ENCODE assay signal across 11 mouse cellular contexts in the genomic region with DNA sequence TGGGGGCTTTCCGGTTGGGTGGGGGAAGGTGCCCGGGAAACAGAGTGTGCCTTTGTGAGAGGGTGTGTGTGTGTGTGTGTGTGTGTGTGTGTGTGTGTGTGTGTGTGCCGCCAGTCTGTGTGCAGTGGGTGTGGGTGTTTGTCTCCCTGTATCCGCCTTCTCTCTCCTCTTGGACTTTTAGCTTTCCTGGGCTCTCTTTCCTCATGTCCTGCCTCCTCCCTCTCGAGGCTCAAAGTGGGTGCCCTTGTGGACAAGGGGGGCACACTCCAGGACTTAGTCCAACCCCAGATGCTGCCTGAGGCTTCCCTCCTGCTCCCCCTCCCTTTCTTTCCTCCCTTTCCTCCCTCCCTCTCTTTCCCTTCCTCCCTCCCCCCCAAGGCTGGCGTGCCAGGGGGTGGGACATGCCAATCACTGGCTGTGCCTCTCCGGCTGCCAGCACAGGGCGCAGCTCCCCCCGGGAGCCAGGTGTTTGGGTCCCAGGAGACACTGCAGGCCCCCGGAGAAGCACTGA. TPM values are rescaled to one million over a fixed set of nuclear protein-coding genes. Genes with fewer than 3 reads are reported as not detected.
DNase-seq lines count a peak whose midpoint lies in the region; ATAC-seq lines count a peak whose summit lies in the region.
"Had no signal": no experiment of that assay in that cellular context is flagged by ENCODE, and none has a peak within 500 bp of the region (broad histone marks: within the 10 kb centered on the region; RNA-seq: fewer than 3 reads in every experiment).

No protein-coding gene starts in this region.

- H3K9ac ChIP-seq in neural tube, embryonic 13.5 days = peak overlapping the region; percentile 32; the same call in 1 of the 2 replicates
- H3K9ac ChIP-seq in hindbrain, embryonic 12.5 days = no peak overlapping the region
- H3K9ac ChIP-seq in stomach, embryonic 16.5 days (ENCODE audit: low read length) = peak overlapping the region; percentile 49

- H3K27me3 ChIP-seq in neural tube, embryonic 13.5 days = peaks cover 14% of the 10 kb centered on the region
- H3K27me3 ChIP-seq in hindbrain, embryonic 12.5 days = peaks cover 17% of the 10 kb centered on the region
- H3K27me3 ChIP-seq in stomach, embryonic 16.5 days (ENCODE audit: control insufficient read depth, insufficient read depth, low read length) = no peaks in the 10 kb centered on the region

- no peak overlapping the region for H3K4me2 ChIP-seq in neural tube, embryonic 13.5 days
- H3K4me2 ChIP-seq in hindbrain, embryonic 12.5 days (replicated peaks) = 0 out of 2 replicates have a peak overlapping the region, but pooled peaks have one; percentile 17
- H3K4me2 ChIP-seq in stomach, embryonic 16.5 days (ENCODE audit: low read depth, low read length) = peak overlapping the region; percentile 46
- H3K4me2 ChIP-seq: liver, embryonic 11.5 days had no signal

- H3K27ac ChIP-seq in neural tube, embryonic 13.5 days (replicated peaks) = no peak overlapping the region
- no peak overlapping the region for H3K27ac ChIP-seq in hindbrain, embryonic 12.5 days
- H3K27ac ChIP-seq in stomach, embryonic 16.5 days (ENCODE audit: low read length) = no peak overlapping the region

- H3K4me1 ChIP-seq in neural tube, embryonic 13.5 days (replicated peaks) = peaks cover 14% of the 10 kb centered on the region
- peaks cover 14% of the 10 kb centered on the region for H3K4me1 ChIP-seq in hindbrain, embryonic 12.5 days
- peaks cover 18% of the 10 kb centered on the region; the same call in 1 of the 2 replicates for H3K4me1 ChIP-seq in stomach, embryonic 16.5 days (ENCODE audit: control insufficient read depth, insufficient read depth, low read length)

- intact Hi-C loops in left cerebral cortex, postnatal 25 days (cut with DNase I) = no loop called here
- intact Hi-C loops in gastrocnemius, postnatal 14 days (cut with DNase I; ENCODE audit: low total_unique reads) = no loop called here

- no peak for DNase-seq in neural tube, embryonic 10.5 days (ENCODE audit: extremely low spot score, low spot score)
- peak; percentile 72 to 86 for DNase-seq in left cerebral cortex, postnatal 25 days (ENCODE audit: low spot score in 2 of 2)
- DNase-seq in gastrocnemius, postnatal 14 days = no peak
- no peak for DNase-seq in urinary bladder, postnatal 14 days (ENCODE audit: low spot score)
- no peak for DNase-seq in gastrocnemius, adult 8-10 months (ENCODE audit: low spot score in 2 of 2)

- no peaks in the 10 kb centered on the region for H3K9me3 ChIP-seq in neural tube, embryonic 13.5 days
- H3K9me3 ChIP-seq in hindbrain, embryonic 12.5 days (replicated peaks) = no peaks in the 10 kb centered on the region
- no peaks in the 10 kb centered on the region for H3K9me3 ChIP-seq in stomach, embryonic 16.5 days (replicated peaks; ENCODE audit: control insufficient read depth, low read length)

- no peak for ATAC-seq in neural tube, embryonic 13.5 days (ENCODE audit: low read depth)
- ATAC-seq in hindbrain, embryonic 12.5 days (ENCODE audit: low FRiP score) = no peak
- ATAC-seq in stomach, embryonic 16.5 days (ENCODE audit: insufficient read depth, low FRiP score) = peak; percentile 49

- WGBS in neural tube, embryonic 13.5 days = 50% methylated on average over 10 of the region's 10 CpGs
- WGBS in hindbrain, embryonic 12.5 days = 39% methylated on average over 9 of the region's 10 CpGs
- 37% methylated on average over 10 of the region's 10 CpGs for WGBS in stomach, embryonic 16.5 days

- no peaks in the 10 kb centered on the region for H3K36me3 ChIP-seq in neural tube, embryonic 13.5 days
- H3K36me3 ChIP-seq in hindbrain, embryonic 12.5 days = no peaks in the 10 kb centered on the region
- H3K36me3 ChIP-seq in stomach, embryonic 16.5 days (ENCODE audit: control insufficient read depth, insufficient read depth, low read length) = no peaks in the 10 kb centered on the region

- 0 out of 2 replicates have a peak overlapping the region, but pooled peaks have one; percentile 8 for H3K4me3 ChIP-seq in neural tube, embryonic 13.5 days
- no peak overlapping the region for H3K4me3 ChIP-seq in hindbrain, embryonic 12.5 days
- peak overlapping the region; percentile 19 for H3K4me3 ChIP-seq in stomach, embryonic 16.5 days (replicated peaks; ENCODE audit: low read length)
- H3K4me3 ChIP-seq: erythroblast, embryonic 14.5 days had no signal

RNA-seq across cellular contexts. Expression of a gene that starts 0.4 kb away (rescaled TPM):
- polyA plus RNA-seq in neural tube, embryonic 13.5 days (2015; fragmentation: Nextera tagmentation; extraction: Ambion mirVana) = 0.18 and 0.32 TPM in 2 replicates
- 0.61 and 0.94 TPM in 2 replicates for polyA plus RNA-seq in hindbrain, embryonic 12.5 days (2016; fragmentation: Nextera tagmentation; extraction: Ambion mirVana)
- total RNA-seq in left cerebral cortex, postnatal 25 days (2021) = 100 to 1,000 TPM; 160 to 162 TPM
- 1.3 and 1.9 TPM in 2 replicates for polyA plus RNA-seq in stomach, embryonic 16.5 days (2015; fragmentation: Nextera tagmentation; extraction: Ambion mirVana)
- under 1 TPM in 1 of 2 experiments, not detected in 1; 0.02 TPM for total RNA-seq in gastrocnemius, postnatal 14 days (2021)
- total RNA-seq in gastrocnemius, adult 8-10 months (2022) = not detected
- total RNA-seq: neutrophil, adult 5-6 weeks had no signal
- polyA plus RNA-seq: erythroblast, embryonic 14.5 days had no signal

RNA-seq across cellular contexts. Expression of a gene that starts 46.1 kb away (rescaled TPM):
- polyA plus RNA-seq in neural tube, embryonic 13.5 days (2015; fragmentation: Nextera tagmentation; extraction: Ambion mirVana) = 2.0 and 2.1 TPM in 2 replicates
- 3.3 and 3.7 TPM in 2 replicates for polyA plus RNA-seq in hindbrain, embryonic 12.5 days (2016; fragmentation: Nextera tagmentation; extraction: Ambion mirVana)
- 1 to 10 TPM; 5.5 to 5.8 TPM for total RNA-seq in left cerebral cortex, postnatal 25 days (2021)
- polyA plus RNA-seq in stomach, embryonic 16.5 days (2015; fragmentation: Nextera tagmentation; extraction: Ambion mirVana) = 0.05 TPM in 1 of 2 replicates, not detected in the other
- total RNA-seq in gastrocnemius, postnatal 14 days (2021) = not detected
- not detected for total RNA-seq in gastrocnemius, adult 8-10 months (2022)
- total RNA-seq: neutrophil, adult 5-6 weeks had no signal
- polyA plus RNA-seq: erythroblast, embryonic 14.5 days; liver, embryonic 11.5 days had no signal

RNA-seq across cellular contexts. Expression of a gene that starts 59.2 kb away (rescaled TPM):
- 149 and 155 TPM in 2 replicates for polyA plus RNA-seq in neural tube, embryonic 13.5 days (2015; fragmentation: Nextera tagmentation; extraction: Ambion mirVana)
- polyA plus RNA-seq in hindbrain, embryonic 12.5 days (2016; fragmentation: Nextera tagmentation; extraction: Ambion mirVana) = 126 and 127 TPM in 2 replicates
- total RNA-seq in left cerebral cortex, postnatal 25 days (2021) = 100 to 1,000 TPM; 148 to 161 TPM
- polyA plus RNA-seq in stomach, embryonic 16.5 days (2015; fragmentation: Nextera tagmentation; extraction: Ambion mirVana) = 111 and 116 TPM in 2 replicates
- total RNA-seq in gastrocnemius, postnatal 14 days (2021) = 10 to 100 TPM; 24.6 to 26.8 TPM
- total RNA-seq in gastrocnemius, adult 8-10 months (2022) = 10 to 100 TPM; 29.7 to 37.0 (median 31.1) TPM

Comparison
In these comparisons a context has a peak if more than half of its experiments do, and no peak if none do; other contexts are left out.
1. DNase-seq: peak in left cerebral cortex, postnatal 25 days (2 of 2); none in neural tube, embryonic 10.5 days (single experiment), gastrocnemius, postnatal 14 days (single experiment), urinary bladder, postnatal 14 days (single experiment) and gastrocnemius, adult 8-10 months (0 of 2).
2. RNA of a gene that starts 0.4 kb away (total RNA-seq): 160 to 162 TPM in left cerebral cortex, postnatal 25 days; not detected in gastrocnemius, adult 8-10 months and 0.02 TPM in gastrocnemius, postnatal 14 days; every median in the first group is over 100 times any median in the second.
3. RNA of a gene that starts 46.1 kb away (total RNA-seq): 5.5 to 5.8 TPM in left cerebral cortex, postnatal 25 days; not detected in gastrocnemius, postnatal 14 days and not detected in gastrocnemius, adult 8-10 months; every median in the first group is over 4 times any median in the second.